Mouse (Mus musculus): Measurements from ENCODE around the gene Cldn7. TPM values are rescaled to one million over a fixed set of nuclear protein-coding genes. Genes with fewer than 3 reads are reported as not detected.

Cldn7 gene
- total and polyA plus RNA-seq, 3 experiments, result 0.31 to 0.36 TPM; not detected in 1

- TF ChIP-seq SIN3A (IDR thresholded peaks at IDR 0.05; ENCODE audit: low read length), result peak; percentile 81
Observed at GRCm38 (mm10) chr11:69948066-69948762, 16.4 kb upstream of the Cldn7 start, which contains the start of gene Slc2a4 (continued).

- Histone ChIP-seq H3K27ac (ENCODE audit: control insufficient read depth, low read depth, low read length) (peak overlapping the region; percentile 17; the same call in 1 of the 2 replicates), H3K79me2 (ENCODE audit: control insufficient read depth, insufficient read depth, low read length, poor library complexity) (no peaks in the 10 kb centered on the region), H3K4me1 (ENCODE audit: control insufficient read depth in 1 of 2, insufficient read depth in 2 of 2, low read length in 2 of 2) (peaks cover 2 to 18% of the 10 kb centered on the region in 2 experiments; a peak in 3 of 4 replicates), H3K9me3 (replicated peaks; ENCODE audit: insufficient read depth, low read length) (no peaks in the 10 kb centered on the region), H3K9ac (ENCODE audit: control insufficient read depth, low read depth, low read length, poor library complexity, severe bottlenecking) (peak overlapping the region; percentile 55), H3K36me3 (ENCODE audit: control insufficient read depth in 1 of 2, insufficient read depth in 2 of 2, low read length in 2 of 2) (no peaks in the 10 kb centered on the region; a peak in 1 of 4 replicates), H3K4me3 (ENCODE audit: control insufficient read depth in 1 of 2, insufficient read depth in 1 of 2, low read depth in 2 of 2, low read length in 2 of 2) (peak overlapping the region; percentile 52 to 61), H3K27me3 (ENCODE audit: control insufficient read depth in 1 of 2, insufficient read depth in 2 of 2, low read length in 2 of 2) (peaks cover 3 to 4% of the 10 kb centered on the region in 2 experiments; a peak in 3 of 4 replicates)
- TF ChIP-seq BHLHE40 (IDR thresholded peaks at IDR 0.05; ENCODE audit: borderline replicate concordance, low read depth, low read length) (no peak), MAZ (IDR thresholded peaks at IDR 0.05; ENCODE audit: low read depth, low read length) (no peak; the same call in 1 of the 2 replicates), MXI1 (IDR thresholded peaks at IDR 0.05; ENCODE audit: low read depth, low read length) (peak; percentile 66), USF2 (IDR thresholded peaks at IDR 0.05; ENCODE audit: borderline replicate concordance in 1 of 2, insufficient read depth in 1 of 2, low read depth in 1 of 2, low read length in 2 of 2) (no peak), NRF1 (IDR thresholded peaks at IDR 0.05; ENCODE audit: insufficient read depth, low read depth, low read length, poor library complexity, severe bottlenecking) (no peak), TBP (IDR thresholded peaks at IDR 0.05; ENCODE audit: low read depth, low read length) (peak; percentile 66; the same call in 1 of the 2 replicates), JUND (IDR thresholded peaks at IDR 0.05; ENCODE audit: low read depth, low read length) (peak; percentile 58; the same call in 1 of the 2 replicates), RAD21 (IDR thresholded peaks at IDR 0.05; ENCODE audit: low read depth, low read length) (peak; percentile 98), CTCF (IDR thresholded peaks at IDR 0.05 in 2 of 3, conservative IDR thresholded peaks at IDR 0.05 in 1 of 3; ENCODE audit: control insufficient read depth in 1 of 3, insufficient read depth in 1 of 3, low read depth in 2 of 3, low read length in 3 of 3, poor library complexity in 1 of 3, severe bottlenecking in 1 of 3) (peak; percentile 94 to 98 (median 98)), UBTF (IDR thresholded peaks at IDR 0.05; ENCODE audit: borderline replicate concordance, insufficient read depth, low read depth, low read length) (no peak), ELF1 (IDR thresholded peaks at IDR 0.05; ENCODE audit: low read depth, low read length) (peak; percentile 41; the same call in 1 of the 2 replicates), ZMIZ1 (IDR thresholded peaks at IDR 0.05; ENCODE audit: low read depth, low read length) (no peak), RCOR1 (IDR thresholded peaks at IDR 0.05; ENCODE audit: low read depth, low read length) (no peak), MAFK (IDR thresholded peaks at IDR 0.05; ENCODE audit: borderline replicate concordance, low read depth, low read length) (no peak), ETS1 (IDR thresholded peaks at IDR 0.05; ENCODE audit: low read depth, low read length) (no peak), MEF2A (IDR thresholded peaks at IDR 0.05; ENCODE audit: extremely low read depth, insufficient replicate concordance, low read depth, low read length, poor library complexity, severe bottlenecking) (no peak), E2F4 (IDR thresholded peaks at IDR 0.05; ENCODE audit: borderline replicate concordance, low read depth, low read length) (no peak), SIN3A (IDR thresholded peaks at IDR 0.05; ENCODE audit: low read length) (peak; percentile 38), ZKSCAN1 (IDR thresholded peaks at IDR 0.05; ENCODE audit: low read depth, low read length) (no peak), MYC (IDR thresholded peaks at IDR 0.05; ENCODE audit: low read depth, low read length) (peak; percentile 72; the same call in 1 of the 2 replicates), MYB (IDR thresholded peaks at IDR 0.05; ENCODE audit: low read depth, low read length) (no peak), SMC3 (IDR thresholded peaks at IDR 0.05; ENCODE audit: low read depth, low read length) (peak; percentile 97), MAX (IDR thresholded peaks at IDR 0.05; ENCODE audit: low read length) (peak; percentile 9; the same call in 1 of the 2 replicates), ZNF384 (IDR thresholded peaks at IDR 0.05; ENCODE audit: low read depth, low read length) (0 out of 2 replicates have a peak, but pooled peaks have one; percentile 17), GABPA (IDR thresholded peaks at IDR 0.05; ENCODE audit: low read depth, low read length) (no peak), EP300 (IDR thresholded peaks at IDR 0.05; ENCODE audit: low read depth in 1 of 2, low read length in 2 of 2) (no peak), ZC3H11A (IDR thresholded peaks at IDR 0.05; ENCODE audit: low read depth, low read length) (peak; percentile 96), NELFE (IDR thresholded peaks at IDR 0.05; ENCODE audit: low read depth, low read length) (no peak; the same call in 1 of the 2 replicates), HCFC1 (IDR thresholded peaks at IDR 0.05; ENCODE audit: low read depth, low read length) (peak; percentile 42; the same call in 1 of the 2 replicates), POLR2A (IDR thresholded peaks at IDR 0.05; ENCODE audit: control insufficient read depth in 1 of 2, insufficient read depth in 1 of 2, low read depth in 1 of 2, low read length in 2 of 2, poor library complexity in 1 of 2) (0 out of 4 replicates have a peak, but pooled peaks of 1 of the 2 experiments have one; percentile 20)
- peak; percentile 95 for DNase-seq (ENCODE audit: low read depth, low spot score)
Observed at GRCm38 (mm10) chr11:69948763-69949150, 15.8 kb upstream of the Cldn7 start.
